Mouse (Mus musculus): ENCODE measurements around the gene Ankrd12.

The Ankrd12 gene

GRCm38 (mm10) chr17:66076934-66077333 lies at the start of gene Ankrd12:
TSS of gene Ankrd12 (minus strand) at chr17:66077089.
- DNase-seq (ENCODE audit: extremely low read depth, low read depth), result peak; percentile 82

GRCm38 (mm10) chr17:66125211-66125610 lies 48.3 kb upstream of the Ankrd12 start:
- no peak for DNase-seq (ENCODE audit: extremely low read depth, low read depth)

GRCm38 (mm10) chr17:66123816-66124610 lies 47.1 kb upstream of the Ankrd12 start:
- no peak for DNase-seq (ENCODE audit: extremely low read depth, low read depth)

GRCm38 (mm10) chr17:66123066-66123815 lies 46.4 kb upstream of the Ankrd12 start, which contains the start of gene Ddx11:
TSS of gene Ddx11 (plus strand) at chr17:66123520.
- DNase-seq (ENCODE audit: extremely low read depth, low read depth), result peak; percentile 76

- no peak for DNase-seq (ENCODE audit: extremely low read depth, low read depth)
These were observed 43.8 kb upstream of the Ankrd12 start for GRCm38 (mm10) chr17:66120701-66121100.

- DNase-seq (ENCODE audit: extremely low read depth, low read depth), result no peak
These were observed 42.1 kb upstream of the Ankrd12 start for GRCm38 (mm10) chr17:66118991-66119390.

GRCm38 (mm10) chr17:66112166-66112565 lies 35.3 kb upstream of the Ankrd12 start:
- DNase-seq (ENCODE audit: extremely low read depth, low read depth), result no peak

- peak; percentile 82 for DNase-seq (ENCODE audit: extremely low read depth, low read depth)
These were observed 34.6 kb upstream of the Ankrd12 start, which contains the start of gene Washc1 for GRCm38 (mm10) chr17:66111402-66111959. TSS of gene Washc1 (plus strand) at chr17:66111545.

GRCm38 (mm10) chr17:66110746-66111145 lies 33.9 kb upstream of the Ankrd12 start:
- no peak for DNase-seq (ENCODE audit: extremely low read depth, low read depth)

- no peak for DNase-seq (ENCODE audit: extremely low read depth, low read depth)
These were observed 31.3 kb upstream of the Ankrd12 start for GRCm38 (mm10) chr17:66108198-66108597.

GRCm38 (mm10) chr17:66107466-66107865 lies 30.6 kb upstream of the Ankrd12 start:
- no peak for DNase-seq (ENCODE audit: extremely low read depth, low read depth)

GRCm38 (mm10) chr17:66106601-66107267 lies 29.8 kb upstream of the Ankrd12 start:
- no peak for DNase-seq (ENCODE audit: extremely low read depth, low read depth)

- DNase-seq (ENCODE audit: extremely low read depth, low read depth), result no peak
These were observed 27.2 kb upstream of the Ankrd12 start for GRCm38 (mm10) chr17:66104076-66104475.

GRCm38 (mm10) chr17:66101380-66102330 lies 24.8 kb upstream of the Ankrd12 start, which contains the start of gene Ndufv2:
TSS of gene Ndufv2 (minus strand) at chr17:66101559.
- DNase-seq (ENCODE audit: extremely low read depth, low read depth), result peak; percentile 83

- DNase-seq (ENCODE audit: extremely low read depth, low read depth), result no peak
These were observed 23.9 kb upstream of the Ankrd12 start for GRCm38 (mm10) chr17:66100566-66101379.

- DNase-seq (ENCODE audit: extremely low read depth, low read depth), result no peak
These were observed 15.8 kb upstream of the Ankrd12 start for GRCm38 (mm10) chr17:66092664-66093063.

GRCm38 (mm10) chr17:66092065-66092464 lies 15.2 kb upstream of the Ankrd12 start:
- no peak for DNase-seq (ENCODE audit: extremely low read depth, low read depth)

GRCm38 (mm10) chr17:66091392-66091791 lies 14.5 kb upstream of the Ankrd12 start:
- DNase-seq (ENCODE audit: extremely low read depth, low read depth), result no peak

- DNase-seq (ENCODE audit: extremely low read depth, low read depth), result no peak
These were observed 13.4 kb upstream of the Ankrd12 start for GRCm38 (mm10) chr17:66090251-66090650.

Data from MEL-GATA-1-ER (cell line).